Mouse (Mus musculus): Measurements from ENCODE around the gene Olfr1369-ps1. TPM values are rescaled to one million over a fixed set of nuclear protein-coding genes. Genes with fewer than 3 reads are reported as not detected.
"Not testable (repeated sequence)": the region's sequence is repeated elsewhere in the genome, so short reads cannot be mapped to it uniquely, and the experiment has no call there.

Olfr1369-ps1 gene
- not detected for total RNA-seq (2021)
- long read RNA-seq, experiment 1, partial matches to known transcripts = 0 of 1 reads
- long read RNA-seq, experiment 1, other reads (novel, unspliced or antisense) = 1 of 1 reads
- long read RNA-seq, experiment 2 = 0 reads

GRCm38 (mm10) chr13:21111183-21111582 is at the start of gene Olfr1369-ps1:
Olfr1369-ps1 (plus strand) TSS chr13:21111483.
- H3K4me3 ChIP-seq; H3K27ac ChIP-seq; DNase-seq (ENCODE audit: extremely low spot score in 1 of 2, low spot score in 2 of 2); intact Hi-C loops (cut with DNase I): not testable (repeated sequence)

DNA sequence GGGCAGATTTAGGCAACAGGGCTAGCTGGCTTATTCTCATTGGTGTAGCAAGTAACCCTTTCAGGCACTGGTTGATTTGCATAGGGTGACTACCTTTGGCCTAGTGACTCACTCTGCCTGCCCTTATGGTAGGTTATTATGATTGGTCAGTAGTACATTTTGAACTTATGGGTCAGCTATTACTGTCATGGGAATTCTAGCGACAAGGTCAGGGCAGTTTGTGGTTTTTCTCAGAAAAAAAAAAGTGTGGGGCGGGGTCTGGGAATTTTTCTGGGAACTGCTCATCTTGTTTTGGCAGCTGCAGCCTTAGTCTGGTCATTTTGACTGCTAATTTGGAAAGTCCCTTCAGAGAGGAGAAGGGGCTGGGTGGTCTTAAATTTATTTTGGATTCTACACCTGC is 45.3 kb upstream of the Olfr1369-ps1 start:
- no peak for DNase-seq (ENCODE audit: extremely low spot score in 1 of 2, low spot score in 2 of 2)
- Histone ChIP-seq H3K4me3 (no peak overlapping the region), H3K27ac (no peak overlapping the region)
- TF ChIP-seq CTCF (IDR thresholded peaks at IDR 0.05) = no peak
- intact Hi-C loops (cut with DNase I) = no loop called here

DNA sequence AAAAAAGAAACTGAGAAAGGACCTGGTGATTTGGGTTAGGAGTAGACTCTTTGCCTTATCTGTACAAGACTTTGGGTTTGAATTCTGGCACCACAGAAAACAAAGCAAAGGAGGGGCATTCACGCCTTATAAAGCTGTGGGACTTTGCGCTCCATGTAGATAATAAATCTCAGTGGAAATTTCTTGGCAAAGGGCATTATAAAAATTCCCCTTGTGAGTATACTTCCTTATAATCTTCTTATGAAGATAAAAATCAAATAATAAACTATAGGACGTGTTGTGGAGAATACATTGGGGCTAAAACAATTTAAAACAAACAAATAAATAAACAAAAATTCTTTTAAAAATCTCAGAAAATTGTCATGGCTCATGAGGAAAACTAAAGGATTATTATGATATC is 36.4 kb upstream of the Olfr1369-ps1 start, which contains the start of gene Olfr1370:
TSS of gene Olfr1370 (minus strand) at position 101 of the 400 bp plus-strand sequence.
- TF ChIP-seq CTCF (IDR thresholded peaks at IDR 0.05) = no peak
- intact Hi-C loops (cut with DNase I) = no loop called here
- no peak within 1 kb of the TSS for H3K27ac ChIP-seq
- no peak within 1 kb of the TSS for H3K4me3 ChIP-seq
- DNase-seq (ENCODE audit: extremely low spot score in 1 of 2, low spot score in 2 of 2) = no peak

DNA sequence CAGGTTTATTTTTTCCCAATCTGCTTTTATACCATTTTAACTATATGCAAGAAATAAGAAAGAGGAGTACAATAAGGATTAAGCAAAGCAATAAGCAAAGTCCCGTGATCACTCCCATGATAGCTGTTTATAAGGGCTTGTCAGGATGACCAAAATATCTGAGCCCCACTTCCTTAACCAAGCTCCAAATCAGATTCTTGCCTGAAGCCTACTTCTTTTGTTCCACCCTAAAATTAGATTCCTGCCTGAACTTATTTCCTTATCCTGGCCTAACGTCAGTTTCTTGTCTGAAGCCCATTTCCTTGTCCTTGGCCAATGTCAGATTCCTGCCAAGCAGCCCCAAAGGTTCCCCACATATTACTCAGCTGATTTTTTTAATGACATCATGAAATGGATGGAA is 28.6 kb upstream of the Olfr1369-ps1 start:
- intact Hi-C loops (cut with DNase I) = no loop called here
- no peak overlapping the region for H3K4me3 ChIP-seq
- DNase-seq (ENCODE audit: extremely low spot score in 1 of 2, low spot score in 2 of 2) = no peak
- TF ChIP-seq CTCF (IDR thresholded peaks at IDR 0.05) = no peak
- no peak overlapping the region for H3K27ac ChIP-seq

GRCm38 (mm10) chr13:21109759-21110158 is 1.5 kb upstream of the Olfr1369-ps1 start:
- no peak for TF ChIP-seq CTCF (IDR thresholded peaks at IDR 0.05)
- intact Hi-C loops (cut with DNase I) = no loop called here
- DNase-seq (ENCODE audit: extremely low spot score in 1 of 2, low spot score in 2 of 2) = no peak
- no peak overlapping the region for H3K4me3 ChIP-seq
- H3K27ac ChIP-seq = no peak overlapping the region

DNA sequence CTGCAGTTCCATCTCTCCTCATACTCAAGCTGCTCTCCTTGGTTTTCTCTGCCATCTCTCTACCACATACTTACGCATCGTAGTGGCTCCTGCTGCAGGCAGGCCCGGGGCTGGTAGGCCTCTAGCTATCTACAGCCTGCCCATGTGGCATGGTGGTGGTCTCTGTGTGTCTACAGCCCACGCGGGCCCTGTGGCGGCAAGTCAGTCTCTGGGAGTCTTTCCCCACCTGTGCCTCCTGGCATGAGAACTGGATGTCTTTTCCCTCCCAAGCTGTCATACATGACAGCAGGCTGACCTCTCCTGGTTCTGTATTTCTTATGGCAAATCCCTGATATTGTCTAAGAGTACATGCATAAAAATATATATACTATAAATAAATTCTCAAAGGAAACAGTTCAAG is 842 bp upstream of the Olfr1369-ps1 start:
- no peak overlapping the region for H3K27ac ChIP-seq
- no peak overlapping the region for H3K4me3 ChIP-seq
- no peak for DNase-seq (ENCODE audit: extremely low spot score in 1 of 2, low spot score in 2 of 2)
- intact Hi-C loops (cut with DNase I) = no loop called here
- TF ChIP-seq CTCF (IDR thresholded peaks at IDR 0.05) = no peak

DNA sequence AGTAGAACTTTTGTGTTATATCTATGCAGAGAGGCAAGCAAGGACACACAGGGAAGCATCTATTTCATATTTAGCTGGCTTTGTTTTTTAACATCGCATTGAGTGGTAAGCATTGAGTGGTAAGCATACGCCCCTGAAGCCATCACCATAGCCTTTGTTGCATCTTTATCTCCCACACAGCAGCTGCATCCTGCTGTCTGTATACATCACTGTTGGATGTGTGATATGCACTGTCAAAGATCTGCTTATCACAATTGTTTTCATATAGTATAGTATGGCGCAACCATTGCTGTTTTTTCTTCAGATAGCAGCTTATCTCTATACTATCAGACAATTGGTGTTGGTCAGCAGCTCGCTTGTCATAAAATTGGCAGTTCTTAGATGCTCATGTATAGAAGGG is 2.8 kb downstream of the Olfr1369-ps1 start:
- intact Hi-C loops (cut with DNase I) = no loop called here
- H3K27ac ChIP-seq = no peak overlapping the region
- DNase-seq (ENCODE audit: extremely low spot score in 1 of 2, low spot score in 2 of 2) = no peak
- no peak for TF ChIP-seq CTCF (IDR thresholded peaks at IDR 0.05)
- no peak overlapping the region for H3K4me3 ChIP-seq

DNA sequence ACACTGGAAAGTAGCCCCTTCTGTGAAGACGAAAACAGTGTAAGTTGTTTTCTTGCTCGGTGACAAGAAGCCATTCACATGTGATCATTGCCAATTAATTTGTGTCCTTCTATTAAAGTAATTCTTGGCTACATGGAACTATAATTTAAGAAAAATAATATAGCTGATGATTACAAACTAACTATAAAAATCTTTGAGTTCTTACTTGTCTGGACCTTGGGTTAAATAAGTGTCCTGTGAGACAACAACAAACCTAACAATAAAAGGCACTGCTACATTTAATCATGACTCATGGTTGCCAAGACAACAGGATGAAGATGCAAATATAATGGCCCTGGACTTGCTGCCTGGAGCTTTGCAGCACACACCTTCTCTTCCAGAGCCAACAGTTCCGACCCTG is 18.1 kb downstream of the Olfr1369-ps1 start, which contains the start of gene Olfr263:
TSS of gene Olfr263 (plus strand) at position 301 of the 400 bp plus-strand sequence.
- intact Hi-C loops (cut with DNase I); H3K4me3 ChIP-seq; DNase-seq (ENCODE audit: extremely low spot score in 1 of 2, low spot score in 2 of 2); H3K27ac ChIP-seq: not testable (repeated sequence)

- intact Hi-C loops (cut with DNase I) = no loop called here
- no peak overlapping the region for H3K4me3 ChIP-seq
- no peak for DNase-seq (ENCODE audit: extremely low spot score in 1 of 2, low spot score in 2 of 2)
- no peak; the same call in 1 of the 2 replicates for TF ChIP-seq CTCF (IDR thresholded peaks at IDR 0.05)
- H3K27ac ChIP-seq = no peak overlapping the region
Measured at GRCm38 (mm10) chr13:21142421-21142820, 31.1 kb downstream of the Olfr1369-ps1 start.

GRCm38 (mm10) chr13:21145767-21146166 is 34.5 kb downstream of the Olfr1369-ps1 start, which contains the start of gene Olfr1368:
Olfr1368 (minus strand) TSS chr13:21145867.
- TF ChIP-seq CTCF (IDR thresholded peaks at IDR 0.05) = no peak
- DNase-seq (ENCODE audit: extremely low spot score in 1 of 2, low spot score in 2 of 2) = no peak
- Histone ChIP-seq H3K4me3 (no peak within 1 kb of the TSS), H3K27ac (no peak within 1 kb of the TSS)
- intact Hi-C loops (cut with DNase I) = no loop called here

GRCm38 (mm10) chr13:21155888-21156287 is 44.6 kb downstream of the Olfr1369-ps1 start:
- no peak for TF ChIP-seq CTCF (IDR thresholded peaks at IDR 0.05)
- H3K4me3 ChIP-seq = no peak overlapping the region
- DNase-seq (ENCODE audit: extremely low spot score in 1 of 2, low spot score in 2 of 2) = no peak
- intact Hi-C loops (cut with DNase I) = loop anchor here (5.0 to 10.0 kb wide), 2 partner anchors 211 to 684 kb away; no protein-coding TSS in a partner anchor
- H3K27ac ChIP-seq = no peak overlapping the region

GRCm38 (mm10) chr13:21158071-21158470 is 46.8 kb downstream of the Olfr1369-ps1 start:
- no peak for TF ChIP-seq CTCF (IDR thresholded peaks at IDR 0.05)
- H3K27ac ChIP-seq = no peak overlapping the region
- DNase-seq (ENCODE audit: extremely low spot score in 1 of 2, low spot score in 2 of 2) = no peak
- intact Hi-C loops (cut with DNase I) = loop anchor here (2.0 to 10.0 kb wide), 3 partner anchors 213 to 859 kb away; no protein-coding TSS in a partner anchor
- no peak overlapping the region for H3K4me3 ChIP-seq

Data from left cerebral cortex, adult 2 months (tissue).